Mouse (Mus musculus): ENCODE data around the gene Galnt12. TPM values are rescaled to one million over a fixed set of nuclear protein-coding genes. Genes with fewer than 3 reads are reported as not detected.

Gene Galnt12
- total RNA-seq (2023): 0.43 and 0.73 TPM in 2 replicates

DNA sequence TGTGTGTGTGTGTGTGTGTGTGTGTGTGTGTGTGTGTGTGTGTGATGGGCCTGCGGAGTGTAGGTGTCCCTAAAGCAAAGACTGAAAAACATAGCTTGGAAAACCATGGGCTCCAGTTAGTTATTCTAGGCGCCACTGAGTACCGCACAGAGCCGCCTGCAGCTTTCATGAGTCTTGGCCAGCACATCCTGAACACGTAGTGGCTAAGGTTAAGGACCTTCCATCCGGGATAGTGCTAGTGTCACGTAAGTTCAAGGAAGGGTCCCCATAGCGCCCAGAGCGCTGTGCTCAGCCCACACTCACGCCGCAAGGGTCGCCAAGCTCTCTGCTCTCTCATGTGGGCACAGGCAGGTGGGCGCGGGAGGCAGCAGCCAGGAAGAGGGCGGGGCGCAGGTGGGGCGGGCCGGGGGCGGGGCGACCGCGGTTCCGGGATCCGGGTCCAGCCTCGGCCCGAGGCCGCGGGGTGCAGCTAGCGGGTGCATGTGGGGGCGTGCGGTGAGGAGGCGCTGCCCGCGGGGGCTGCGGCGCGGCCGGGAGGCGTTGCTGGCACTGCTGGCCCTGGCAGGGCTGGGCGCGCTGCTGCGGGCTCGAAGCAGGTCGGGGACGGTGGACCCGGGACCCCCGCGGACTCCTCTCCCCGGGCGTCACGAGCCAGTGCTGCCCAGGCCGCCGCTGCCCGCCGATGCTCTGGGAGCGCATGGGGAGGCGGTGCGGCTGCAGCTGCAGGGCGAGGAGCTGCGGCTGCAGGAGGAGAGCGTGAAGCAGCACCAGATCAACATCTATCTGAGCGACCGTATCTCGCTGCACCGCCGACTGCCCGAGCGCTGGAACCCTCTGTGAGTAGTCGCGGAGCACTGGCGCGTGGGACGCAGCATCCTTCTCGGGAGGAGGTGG lies at the start of gene Galnt12:
TSS of gene Galnt12 (plus strand) at position 417 of the 894 bp plus-strand sequence.

DNA sequence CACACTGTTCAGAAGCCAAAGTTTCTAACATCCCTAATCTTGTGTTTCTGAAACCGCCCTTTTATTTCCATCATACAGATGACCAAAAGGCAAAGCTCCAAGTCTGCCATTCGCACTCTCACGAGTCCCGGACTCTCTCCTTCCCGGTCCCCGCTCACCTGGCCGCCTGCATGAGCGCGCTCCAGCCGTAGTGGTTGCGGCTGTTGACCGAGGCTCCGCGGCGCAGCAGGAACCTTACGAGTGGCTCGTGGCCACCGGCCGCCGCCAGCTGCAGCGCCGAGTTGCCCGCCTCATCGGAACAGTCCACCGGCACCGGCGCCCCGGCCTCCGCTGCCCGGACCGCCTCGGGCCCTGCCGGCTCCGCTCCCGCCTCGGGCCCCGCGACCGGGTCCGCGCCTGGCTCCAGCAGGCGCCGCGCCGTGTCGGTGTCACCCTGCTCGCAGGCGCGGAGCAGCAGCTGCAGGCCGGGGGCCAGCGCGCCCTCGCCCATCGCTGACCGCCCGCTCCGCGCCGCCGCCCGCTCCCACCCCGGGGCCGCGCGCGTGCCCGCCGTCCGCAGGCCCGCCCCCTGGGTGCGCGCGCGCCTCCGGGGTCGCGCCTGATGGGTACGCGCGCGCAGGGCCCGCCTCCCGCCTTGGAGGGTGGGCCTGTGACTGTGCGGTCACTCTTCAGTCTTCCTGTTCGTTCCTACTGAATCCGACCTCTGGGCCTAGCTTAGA lies 34.8 kb upstream of the Galnt12 start, which contains the start of gene Anks6:
TSS of gene Anks6 (minus strand) at position 637 of the 719 bp plus-strand sequence.

Other genes starting within 250 kb of the Galnt12 start
- gene Gabbr2, start 100.0 kb upstream of the Galnt12 start, total RNA-seq (2023): not detected in 2 replicates
- 0.48 and 0.57 TPM in 2 replicates for gene Anks6, start 34.5 kb upstream of the Galnt12 start, total RNA-seq (2023)
- 0.16 and 0.38 TPM in 2 replicates for gene Col15a1, start 116.3 kb downstream of the Galnt12 start, total RNA-seq (2023)

Measured in neutrophil, adult 65 days (primary cell).